Mouse (Mus musculus) ZHBTc4 (cell line): ENCODE data around the gene Xpo5.

Source experiments
- DNase-seq: peaks from one replicate; pipeline ENCODE4 v3.0.0-alpha.2; 2011; ENCODE audit warnings: low read depth, low spot score

The Xpo5 gene

DNA sequence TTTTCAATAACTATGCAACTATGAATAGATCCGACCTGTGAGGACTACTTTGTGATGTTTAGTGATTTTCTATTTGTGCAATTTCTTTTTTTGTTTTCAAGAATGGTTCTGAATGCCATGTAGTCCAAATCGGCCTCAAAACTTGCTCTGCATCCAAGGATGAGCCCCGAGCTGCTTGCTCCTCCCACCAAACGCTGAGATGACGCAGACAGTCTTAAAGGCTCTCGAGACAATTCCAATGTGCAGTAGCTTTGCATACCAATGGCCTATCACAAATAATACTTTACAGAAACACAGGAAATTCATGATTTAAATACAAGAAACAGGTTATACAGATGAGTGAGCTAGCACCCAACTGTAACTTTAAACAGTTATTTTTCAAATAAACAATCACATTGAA lies 1.4 kb upstream of the Xpo5 start:
- DNase-seq, result peak; percentile 21

DNA sequence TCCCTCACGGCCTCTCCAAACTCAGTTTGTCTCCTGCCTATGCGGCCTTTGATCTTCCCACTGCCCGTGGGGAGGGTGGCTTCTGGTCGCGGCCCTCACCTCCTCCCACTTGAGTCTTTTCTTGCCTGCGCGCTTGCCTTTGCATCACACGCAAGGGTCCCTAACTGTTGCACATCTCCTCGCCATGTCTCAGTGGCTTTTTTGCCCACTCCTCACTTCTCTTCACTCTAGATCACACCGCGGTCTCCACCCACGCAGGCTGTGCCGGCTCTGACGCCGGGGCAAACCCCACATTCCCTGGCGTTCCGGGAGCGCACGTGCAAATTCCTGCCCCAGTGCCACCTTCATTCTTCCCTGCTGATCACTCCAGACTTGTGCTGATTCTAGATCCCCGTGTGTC lies 496 bp downstream of the Xpo5 start:
- peak; percentile 68 for DNase-seq

DNA sequence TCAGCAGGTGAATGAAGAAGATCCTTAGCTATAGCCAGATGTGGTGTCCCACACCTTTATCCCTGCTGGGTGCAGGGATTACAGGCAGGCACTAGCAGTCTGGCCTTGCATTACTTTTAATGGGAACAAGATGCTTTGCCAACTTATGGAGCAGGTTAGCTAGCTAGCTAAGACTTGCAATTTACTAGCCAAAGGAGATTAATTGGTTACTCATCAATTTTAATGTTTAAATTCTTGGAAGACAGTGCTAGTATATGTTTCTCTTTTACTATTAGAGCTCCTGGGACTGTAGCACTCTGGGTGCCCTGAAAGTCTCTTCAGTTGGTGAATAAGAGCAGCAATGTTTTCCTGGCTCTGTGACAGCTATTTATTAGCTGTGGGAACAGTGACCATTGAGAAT lies 4.1 kb downstream of the Xpo5 start:
- DNase-seq, result no peak

DNA sequence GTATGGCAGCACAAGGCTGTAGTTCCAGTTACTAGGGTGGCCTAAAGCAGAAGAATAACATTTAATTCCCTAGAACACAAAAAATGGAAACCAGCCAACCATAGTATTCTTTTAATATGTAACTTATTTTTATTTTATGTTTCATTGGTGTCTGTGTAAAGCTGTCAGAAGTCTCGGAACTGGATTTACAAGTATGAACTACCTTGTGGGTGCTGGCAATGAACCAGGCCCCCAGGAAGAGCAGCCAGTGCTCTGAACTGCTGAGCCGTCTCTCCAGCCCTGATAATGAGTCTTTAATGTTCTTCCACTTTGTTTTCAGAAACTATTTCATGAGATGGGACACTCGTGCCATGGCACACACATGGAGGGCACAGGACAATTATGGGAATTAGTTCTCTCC lies 8.0 kb downstream of the Xpo5 start:
- DNase-seq, result no peak

DNA sequence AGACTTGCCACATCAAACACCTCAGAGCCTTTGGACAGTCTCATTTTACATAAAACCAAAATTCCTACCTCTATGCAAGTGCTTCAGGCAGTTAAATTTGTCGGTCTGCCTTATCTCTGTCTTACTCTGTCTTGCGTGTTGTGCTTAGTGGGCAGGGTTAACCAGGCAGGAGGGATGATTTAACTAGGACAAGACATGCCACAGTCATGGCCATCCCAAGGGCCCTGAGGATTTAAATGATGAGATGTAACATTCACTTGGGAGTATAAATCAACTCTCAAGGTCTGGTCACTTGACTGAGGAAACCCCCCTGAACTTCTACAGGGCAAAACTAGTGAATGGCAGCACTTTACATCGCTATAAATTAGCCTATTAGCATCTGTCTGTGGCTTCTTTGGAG lies 19.0 kb downstream of the Xpo5 start:
- DNase-seq, result no peak

DNA sequence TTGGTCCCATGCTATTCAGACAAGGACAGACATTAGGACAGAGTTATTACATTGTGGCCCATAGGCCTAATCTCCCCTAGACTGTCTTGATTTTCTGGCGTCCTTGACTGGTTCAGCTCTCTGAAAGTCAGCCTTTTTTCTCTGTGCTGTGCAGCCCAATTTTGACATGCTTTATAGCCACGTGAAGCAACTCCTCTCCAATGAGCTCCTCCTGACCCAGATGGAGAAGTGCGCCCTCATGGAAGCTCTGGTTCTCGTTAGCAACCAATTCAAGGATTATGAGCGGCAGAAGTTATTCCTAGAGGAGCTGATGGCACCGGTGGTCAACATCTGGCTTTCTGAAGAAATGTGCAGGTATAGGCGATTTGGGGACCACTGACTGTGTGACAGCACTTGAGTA lies 25.0 kb downstream of the Xpo5 start:
- no peak for DNase-seq

DNA sequence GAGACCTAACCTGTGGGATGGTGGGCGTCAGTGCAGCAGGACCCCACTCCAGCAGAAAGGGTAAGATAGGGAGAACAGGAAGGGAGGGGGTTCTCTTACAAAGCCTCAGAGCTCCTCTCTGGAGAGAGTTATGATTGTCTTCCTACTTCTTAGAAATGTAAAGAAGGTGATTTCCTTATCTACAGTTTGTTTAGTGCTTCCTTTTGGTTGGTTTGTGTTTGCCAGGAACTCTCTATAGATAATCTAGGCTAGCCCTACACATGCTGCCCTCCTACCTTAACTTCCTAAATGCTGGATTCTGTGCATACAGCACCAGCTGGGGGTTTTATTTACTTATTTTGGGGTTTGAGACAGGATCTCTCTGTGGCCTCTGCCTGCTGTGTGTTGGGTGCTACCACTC lies 33.5 kb downstream of the Xpo5 start:
- no peak for DNase-seq

DNA sequence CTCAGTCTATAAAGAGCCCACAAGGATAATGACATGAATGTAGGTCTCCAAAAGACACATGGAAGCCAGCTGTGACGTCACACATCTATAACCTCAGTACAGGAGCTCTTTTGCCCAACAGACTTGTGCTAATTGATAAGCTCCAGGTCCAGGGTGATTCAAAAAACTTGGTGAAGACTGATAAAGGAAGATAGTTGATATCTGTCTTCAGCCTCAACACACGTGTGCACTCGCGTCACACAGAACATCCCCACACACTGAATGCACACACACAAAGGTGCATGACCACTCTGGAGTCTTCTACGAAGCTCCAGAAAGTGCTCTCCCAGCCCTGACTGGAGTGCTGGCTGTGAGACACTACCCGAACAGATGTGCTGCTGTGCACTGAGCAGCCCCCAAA lies 34.5 kb downstream of the Xpo5 start:
- DNase-seq, result no peak

DNA sequence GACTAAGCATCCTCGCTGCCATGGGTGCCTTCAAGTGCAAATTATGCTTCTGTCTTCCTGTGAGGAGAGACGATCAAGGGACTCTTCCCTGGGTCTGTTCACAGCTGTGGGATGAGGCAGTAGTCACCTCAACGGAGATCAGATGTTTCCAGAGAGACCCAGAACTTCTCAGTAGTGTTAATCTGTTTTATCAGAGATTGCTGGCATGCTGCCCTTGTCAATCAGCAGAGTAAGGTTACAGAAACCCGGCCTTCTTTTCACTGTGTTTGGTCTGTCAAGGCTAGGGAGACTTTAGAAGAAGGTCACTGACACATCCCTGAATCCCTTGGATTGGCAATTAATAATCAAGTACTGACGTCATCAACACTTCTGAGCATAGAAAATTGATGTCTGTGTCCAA lies 34.9 kb downstream of the Xpo5 start:
- DNase-seq, result no peak

DNA sequence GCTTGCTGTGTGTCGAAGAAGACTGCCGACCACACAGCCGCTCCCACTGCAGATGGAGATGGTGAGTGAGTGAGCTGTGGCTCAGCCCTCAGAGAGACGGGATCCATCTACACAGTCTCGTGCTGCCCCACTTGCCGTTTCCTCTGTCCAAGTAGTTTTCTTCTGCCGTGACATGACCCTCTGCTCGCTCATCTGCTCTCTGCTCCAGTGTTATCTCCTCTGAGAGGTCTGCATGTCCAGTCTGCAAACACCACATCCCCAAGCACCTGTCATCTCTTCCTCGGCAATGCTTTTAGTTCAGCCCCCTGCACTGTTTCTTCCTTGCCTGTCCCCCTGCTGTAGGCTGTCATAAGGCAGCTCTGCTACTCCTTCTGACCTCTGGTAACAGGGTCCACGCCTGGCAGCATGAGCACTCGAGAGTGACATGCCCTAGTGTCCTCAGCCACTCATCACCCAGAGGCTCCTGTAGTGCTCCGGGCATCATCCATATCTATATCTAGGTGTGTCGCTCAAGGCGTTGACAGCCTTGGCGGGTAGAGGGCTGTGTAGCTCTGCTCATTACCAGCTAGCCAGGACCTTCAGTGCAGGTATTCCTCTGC lies 37.0 kb downstream of the Xpo5 start:
- no peak for DNase-seq

DNA sequence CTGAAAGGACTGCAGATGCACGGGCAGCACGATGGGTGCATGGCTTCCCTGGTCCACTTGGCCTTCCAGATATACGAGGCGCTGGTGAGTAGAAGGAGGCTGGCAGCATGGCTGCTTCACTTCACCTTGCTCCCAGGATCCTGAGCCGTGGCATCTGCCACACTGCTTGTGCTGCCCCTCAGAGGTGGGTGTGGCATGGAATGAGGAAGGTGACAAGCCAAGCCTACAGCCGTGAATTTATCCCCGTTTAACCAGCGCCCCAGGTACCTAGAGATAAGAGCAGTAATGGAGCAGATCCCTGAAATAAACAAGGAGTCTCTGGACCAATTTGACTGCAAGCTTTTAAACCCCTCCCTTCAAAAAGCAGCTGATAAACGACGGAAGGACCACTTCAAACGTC lies 38.9 kb downstream of the Xpo5 start:
- no peak for DNase-seq

DNA sequence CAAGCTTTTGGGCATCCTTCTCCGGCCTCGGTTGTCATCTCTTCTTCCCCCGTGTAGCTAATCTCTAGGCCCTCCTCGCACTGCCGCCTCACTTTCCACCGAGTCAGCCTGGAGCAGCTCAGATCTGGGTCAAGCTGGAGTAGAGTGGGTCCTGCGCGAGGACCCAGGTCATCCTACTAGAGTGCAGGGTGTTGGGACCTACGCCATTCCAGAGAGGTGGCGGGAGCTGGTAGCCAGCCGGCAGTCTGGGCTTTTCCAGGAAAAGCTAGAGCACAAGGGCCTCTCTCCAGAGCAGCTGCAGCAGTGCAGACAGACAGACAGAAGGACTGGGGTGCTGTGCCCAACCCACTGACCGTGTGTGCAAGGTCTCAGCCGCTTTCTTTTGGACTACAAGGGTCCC lies 39.7 kb downstream of the Xpo5 start:
- DNase-seq, result no peak

DNA sequence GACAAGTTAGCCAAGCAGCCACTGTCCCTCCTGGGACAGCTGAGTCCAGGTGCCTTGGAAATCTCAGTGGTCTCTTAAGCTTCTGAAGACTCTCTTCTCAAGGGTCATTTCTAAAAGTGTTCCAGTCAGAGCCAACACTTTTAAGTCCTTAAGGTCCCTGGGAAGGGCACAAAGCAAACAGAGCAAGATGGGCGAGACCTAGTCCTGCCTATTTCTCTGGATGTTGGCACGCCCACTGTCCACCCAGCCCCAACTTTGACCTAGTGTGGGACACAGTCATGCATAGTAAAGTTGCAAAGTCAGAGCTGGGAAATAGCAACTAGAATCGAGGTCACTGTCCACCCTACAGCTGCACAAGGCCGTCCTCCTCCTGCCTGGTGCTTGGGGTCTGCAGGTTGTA lies 40.4 kb downstream of the Xpo5 start:
- no peak for DNase-seq

DNA sequence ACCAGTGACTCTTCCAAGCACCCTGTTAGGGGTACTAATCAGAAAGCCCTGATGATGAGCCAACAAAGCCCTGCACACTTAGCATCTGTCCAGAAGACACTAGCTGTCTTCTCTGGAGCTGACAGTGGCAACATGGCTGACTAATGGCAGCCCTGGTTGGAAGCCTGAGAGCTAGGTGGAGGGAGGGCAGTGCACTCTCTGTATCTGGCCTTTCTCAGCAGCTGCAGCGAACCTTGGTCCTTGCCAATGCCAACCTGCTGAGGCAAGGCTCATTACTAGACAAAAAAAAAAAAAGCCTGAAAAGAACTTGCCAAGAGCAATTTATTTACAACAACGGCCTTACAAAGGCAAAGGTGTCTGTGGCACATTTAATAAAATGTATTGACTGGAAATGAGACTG lies 41.0 kb downstream of the Xpo5 start:
- DNase-seq, result no peak

DNA sequence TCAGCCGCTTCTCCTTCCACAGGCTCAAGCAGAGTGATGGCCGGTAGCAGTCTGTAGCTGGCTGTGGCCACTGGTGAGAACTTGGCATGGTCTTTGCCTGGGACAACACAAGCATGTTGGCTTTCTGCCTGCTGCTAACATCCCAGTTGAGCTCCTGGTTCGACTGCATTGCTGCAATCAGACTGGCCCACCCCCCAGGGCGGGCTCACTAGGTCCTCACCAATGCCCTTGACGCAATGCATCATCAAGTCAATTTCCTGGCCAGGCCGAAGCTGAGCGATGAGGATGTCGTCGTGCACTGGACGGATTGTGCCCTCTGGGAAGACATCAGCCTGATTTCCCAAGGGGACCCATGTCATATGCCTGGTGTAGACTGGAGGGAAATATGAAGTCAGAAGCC lies 42.0 kb downstream of the Xpo5 start:
- no peak for DNase-seq

DNA sequence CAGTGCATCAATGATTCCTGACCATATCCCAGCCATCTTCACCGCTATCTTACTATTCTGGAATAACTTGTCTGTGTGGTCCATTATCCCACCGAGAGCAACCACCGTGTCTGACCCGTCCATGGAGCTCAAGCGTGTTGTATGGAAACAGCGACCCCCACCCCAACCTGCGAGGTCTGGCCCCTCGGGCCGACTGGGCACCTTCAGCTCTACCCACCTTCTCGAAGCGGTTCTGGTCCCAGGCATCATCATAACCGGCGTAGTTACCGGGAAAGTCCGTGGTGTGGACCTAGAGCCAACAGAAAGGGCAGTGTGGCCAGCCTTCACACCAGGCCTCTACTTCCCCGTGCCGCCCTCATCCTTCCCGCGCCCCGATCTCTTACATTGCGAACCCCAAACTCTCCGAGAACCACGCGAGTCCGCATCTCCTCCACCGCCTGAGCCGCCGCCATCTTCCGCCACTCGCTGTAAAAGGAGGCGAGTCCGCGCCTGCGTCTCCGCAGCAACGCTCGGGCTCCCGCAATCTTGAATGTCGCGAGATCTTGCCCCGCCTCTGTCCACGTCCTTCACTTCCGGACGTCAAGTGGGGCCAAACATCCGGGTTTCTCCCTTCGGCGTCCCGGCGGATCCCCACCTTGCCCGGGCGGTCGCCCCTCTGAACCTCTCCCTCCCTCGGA lies 45.1 kb downstream of the Xpo5 start, which contains the start of the genes Polr1c and Yipf3:
TSS of gene Polr1c (minus strand) at position 543 of the 677 bp plus-strand sequence.
TSS of gene Yipf3 (plus strand) at position 569 of the 677 bp plus-strand sequence.
- peak; percentile 97 for DNase-seq

DNA sequence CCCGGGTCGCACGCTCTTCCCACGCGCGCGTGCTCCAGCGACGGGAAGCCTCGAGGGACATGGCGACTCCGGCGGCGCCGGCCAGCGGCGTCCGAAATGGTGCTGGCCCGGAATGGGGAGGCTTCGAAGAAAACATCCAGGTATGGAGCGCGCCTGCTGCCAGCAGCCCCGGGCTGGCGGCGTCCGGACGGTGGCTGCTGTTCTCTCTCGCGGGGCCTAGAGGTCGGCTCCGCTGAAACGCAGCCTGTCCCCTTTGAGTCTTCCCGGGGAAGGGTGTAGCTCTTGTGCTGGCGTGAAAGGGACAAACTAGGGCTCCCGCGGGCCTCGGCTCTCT lies 45.6 kb downstream of the Xpo5 start:
- DNase-seq, result no peak

DNA sequence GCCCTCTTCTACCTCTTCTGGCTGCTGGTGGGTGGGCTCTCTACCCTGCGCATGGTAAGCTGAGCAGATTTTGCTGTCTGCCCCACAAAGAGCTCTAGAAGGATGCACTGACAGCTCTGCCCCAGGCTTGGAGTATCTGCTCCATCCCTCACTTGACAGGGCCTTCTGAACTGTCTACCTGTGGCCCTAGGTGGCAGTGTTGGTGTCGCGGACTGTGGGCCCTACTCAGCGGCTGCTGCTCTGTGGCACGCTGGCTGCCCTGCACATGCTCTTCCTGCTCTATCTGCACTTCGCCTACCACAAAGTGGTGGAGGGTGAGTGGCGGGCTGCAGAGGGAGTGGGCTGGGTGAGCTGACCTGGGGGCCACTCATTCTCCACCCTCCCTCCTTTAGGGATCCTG lies 48.6 kb downstream of the Xpo5 start:
- peak; percentile 59 for DNase-seq

DNA sequence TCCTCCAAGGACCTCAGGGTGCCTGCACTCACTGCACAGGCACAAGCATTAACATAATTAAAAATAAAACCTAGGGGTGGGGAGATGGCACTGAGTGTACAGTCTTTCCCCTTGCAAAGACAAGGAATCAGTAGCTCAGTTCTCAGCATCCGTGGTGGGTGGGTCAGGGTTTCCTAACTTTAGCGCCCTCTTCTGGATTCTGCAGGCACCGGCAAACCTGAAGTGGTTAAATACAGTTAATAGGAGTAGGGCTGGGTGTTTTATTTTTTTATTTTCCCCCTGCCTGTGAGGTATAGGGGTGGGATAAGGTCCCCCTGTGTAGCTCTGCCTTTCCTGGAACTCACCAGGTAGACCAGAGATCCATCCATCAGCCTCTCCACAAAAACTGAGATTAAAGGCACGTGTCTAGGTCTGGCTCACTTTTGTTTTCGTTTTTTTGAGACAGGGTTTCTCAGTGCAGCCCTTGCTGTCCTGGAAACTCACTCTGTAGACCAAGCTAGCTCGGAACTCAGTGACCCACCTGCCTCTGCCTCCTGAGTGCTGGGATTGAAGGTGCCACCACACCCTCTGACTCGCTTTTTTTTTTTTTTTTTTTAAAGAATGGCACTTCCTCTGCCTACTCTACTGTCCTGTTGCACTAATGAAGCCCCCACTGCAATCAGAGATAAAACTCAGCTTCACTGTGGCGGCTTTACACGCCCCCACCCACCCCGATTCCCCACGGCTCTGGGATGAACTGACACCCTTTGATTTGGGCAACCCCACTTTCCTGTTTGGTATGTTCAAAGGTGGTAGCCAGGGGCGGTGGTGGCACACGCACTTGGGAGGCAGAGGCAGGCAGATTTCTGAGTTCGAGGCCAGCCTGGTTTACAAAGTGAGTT lies 50.2 kb downstream of the Xpo5 start:
- peak; percentile 78 for DNase-seq

DNA sequence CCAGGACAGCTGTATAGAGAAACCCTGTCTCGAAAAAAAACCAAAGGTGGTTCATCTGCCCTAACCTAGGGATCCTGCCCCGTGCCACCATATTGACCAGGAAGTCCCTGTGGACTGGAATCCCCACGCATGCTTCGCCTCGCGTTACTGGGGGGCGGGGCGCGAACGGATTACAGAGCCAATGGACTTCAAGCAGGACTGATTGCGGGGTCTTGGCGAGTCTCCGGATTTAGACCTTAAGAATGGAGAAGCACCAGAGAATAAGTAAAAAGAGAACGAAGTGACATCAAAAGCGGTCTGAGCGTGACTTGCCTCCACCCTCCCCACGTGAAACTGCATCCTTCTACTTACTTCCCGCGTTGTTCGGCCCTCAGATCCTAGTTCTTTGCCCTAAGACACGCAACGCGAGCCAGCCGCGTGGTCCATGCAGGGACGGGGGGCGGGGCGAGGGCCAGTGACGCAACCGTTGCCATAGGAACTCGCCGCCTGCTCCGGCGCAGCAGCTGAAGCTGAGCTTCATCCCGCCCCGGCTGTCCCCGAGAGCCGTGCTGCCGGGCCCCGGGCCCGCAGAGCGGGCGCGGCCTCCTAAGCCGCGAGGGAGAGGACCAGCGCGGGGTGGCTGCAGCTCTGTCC lies 51.0 kb downstream of the Xpo5 start, which contains the start of gene Lrrc73:
TSS of gene Lrrc73 (plus strand) at position 80 of the 633 bp plus-strand sequence.
- DNase-seq, result peak; percentile 92

DNA sequence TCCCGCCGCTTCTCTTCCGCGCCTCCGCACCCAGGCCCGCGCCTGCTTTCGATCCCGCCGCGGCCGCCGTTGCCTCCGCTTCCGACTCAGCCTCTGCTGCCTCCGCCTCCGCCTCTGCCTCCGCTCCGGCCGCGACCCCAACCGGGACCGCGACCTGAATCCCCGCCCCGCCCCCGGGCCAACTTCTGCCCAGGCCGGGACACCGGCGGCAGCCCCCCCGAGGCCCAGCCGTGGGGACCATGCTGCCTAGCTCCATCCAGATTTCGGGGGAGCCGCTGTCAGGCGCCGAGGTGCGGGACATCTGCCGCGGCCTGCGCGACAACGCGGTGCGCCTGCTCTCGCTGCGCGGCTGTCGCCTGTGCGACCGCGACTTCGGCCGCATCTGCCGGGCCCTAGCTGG lies 51.5 kb downstream of the Xpo5 start:
- peak; percentile 42 for DNase-seq

DNA sequence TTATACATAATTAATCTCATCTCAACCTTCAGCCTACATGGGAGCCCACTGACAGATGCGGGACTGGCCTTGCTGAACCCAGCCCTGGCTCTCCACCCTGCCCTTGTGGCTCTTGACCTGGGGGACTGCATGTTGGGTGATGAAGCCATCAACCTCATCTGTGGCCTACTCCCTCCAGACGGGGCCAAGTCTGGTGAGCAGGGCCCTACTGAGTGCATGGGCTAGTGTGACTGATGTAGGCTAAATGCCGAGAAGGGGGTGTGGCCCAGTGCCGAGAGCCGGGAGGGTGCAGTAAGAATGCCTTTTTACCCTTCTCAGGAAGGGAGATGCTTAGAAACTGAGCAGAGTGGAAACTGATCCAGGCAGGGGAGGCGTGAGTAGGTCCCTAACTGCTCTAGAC lies 52.6 kb downstream of the Xpo5 start:
- DNase-seq, result no peak
